Mouse (Mus musculus) thymus, adult 2 months (tissue): ENCODE measurements around the gene Psmd13. TPM values are rescaled to one million over a fixed set of nuclear protein-coding genes. Genes with fewer than 3 reads are reported as not detected.
"Not testable (repeated sequence)": the region's sequence is repeated elsewhere in the genome, so short reads cannot be mapped to it uniquely, and the experiment has no call there.

Experiments used
- DNase-seq: peaks from one replicate; pipeline ENCODE4 v3.0.0; 2021
- H3K27ac ChIP-seq: fragments of 200-500 bp; 2 replicates; pipeline ENCODE4 v1.5.1; 2012; ENCODE audit warnings: low read length, control low read depth; ENCODE audit not compliant: control insufficient read depth, insufficient read depth
- H3K27me3 ChIP-seq: fragments of 200-500 bp; 2 replicates; pipeline ENCODE4 v1.6.1; 2012; ENCODE audit warnings: mild to moderate bottlenecking, low read length, moderate library complexity, mixed read lengths; ENCODE audit not compliant: control insufficient read depth, insufficient read depth
- H3K36me3 ChIP-seq: fragments of 200-500 bp; 2 replicates; pipeline ENCODE4 v1.6.1; 2012; ENCODE audit warnings: mild to moderate bottlenecking, low read length, moderate library complexity; ENCODE audit not compliant: control insufficient read depth, insufficient read depth
- H3K4me1 ChIP-seq: fragments of 200-500 bp; replicated peaks from 2 replicates; pipeline ENCODE4 v1.6.1; 2012; ENCODE audit warnings: low read length; ENCODE audit not compliant: control insufficient read depth, insufficient read depth
- H3K4me3 ChIP-seq: fragments of 200-500 bp; 2 replicates; pipeline ENCODE4 v1.5.1; 2012; ENCODE audit warnings: mild to moderate bottlenecking, low read length, control low read depth, moderate library complexity; ENCODE audit not compliant: control insufficient read depth, insufficient read depth
- CTCF ChIP-seq: fragments of 200-500 bp; IDR thresholded peaks from 2 replicates; pipeline ENCODE4 v1.5.1; 2012; ENCODE audit warnings: mild to moderate bottlenecking, control low read depth, low read length, moderate library complexity, borderline replicate concordance; ENCODE audit not compliant: control insufficient read depth, poor library complexity, insufficient read depth; ENCODE audit errors: extremely low read depth
- POLR2A ChIP-seq: fragments of 200-500 bp; IDR thresholded peaks from 2 replicates; pipeline ENCODE4 v1.6.1; 2012; ENCODE audit warnings: mild to moderate bottlenecking, low read length, control low read depth, moderate library complexity; ENCODE audit not compliant: control insufficient read depth, poor library complexity, insufficient read depth; ENCODE audit errors: extremely low read depth
- WGBS: fragments of 180-500 bp; shearing (Covaris S2); methylation state at CpG from one replicate; pipeline ENCODE4 v1.1.7; 2018; 5-methylcytosine and 5-hydroxymethylcytosine counted together
- polyA plus RNA-seq: library from polyadenylated mRNA; depleted of rRNA; stranded (reverse); fragments of >200 nt; gene quantifications from 2 replicates; pipeline ENCODE4 v1.2.3, GENCODE M21; 2012

Gene Psmd13
- polyA plus RNA-seq, 1 experiment: 100 TPM

DNA sequence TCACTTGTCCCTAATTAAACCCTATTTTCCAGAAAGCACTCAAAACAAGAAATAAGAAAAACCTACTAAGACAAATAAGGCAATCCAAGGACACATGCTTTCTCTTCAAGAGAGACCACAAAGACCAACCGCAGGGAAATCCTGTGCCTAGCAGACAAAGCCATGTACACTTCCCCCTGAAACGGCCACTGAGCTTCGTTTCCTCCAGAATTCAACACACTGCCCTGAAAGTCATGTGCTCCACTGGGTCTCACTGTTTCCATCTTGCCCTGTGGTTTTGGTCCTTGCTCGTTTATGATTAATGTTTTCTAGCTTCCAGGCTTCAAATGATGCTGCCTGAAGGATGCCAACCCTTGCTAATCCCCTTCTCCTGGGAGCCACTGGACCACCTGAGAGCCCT is 7.5 kb upstream of the Psmd13 start:
- TF ChIP-seq CTCF (no peak), POLR2A (no peak)
- no peak overlapping the region for H3K27ac ChIP-seq
- H3K4me3 ChIP-seq: no peak overlapping the region

DNA sequence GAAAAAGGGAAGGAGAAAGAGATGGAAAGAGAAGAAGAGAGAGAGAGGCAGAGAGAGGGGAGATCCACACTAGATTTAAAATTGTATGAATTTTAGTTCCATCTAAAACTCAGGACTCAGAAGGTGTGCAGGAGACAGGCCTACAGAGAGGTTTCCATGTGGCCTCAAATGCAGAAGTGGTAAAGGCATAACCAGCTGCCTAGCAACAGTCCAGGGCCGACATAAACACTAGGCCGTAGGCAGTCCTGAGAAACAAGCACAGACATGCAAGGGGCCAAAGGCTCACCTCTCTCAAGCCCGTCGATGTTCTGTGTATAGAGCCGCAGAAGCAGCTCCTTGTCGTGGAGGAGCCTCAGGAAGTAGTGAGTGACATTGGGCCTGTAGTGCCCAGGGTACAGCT is 4.4 kb upstream of the Psmd13 start:
- H3K4me1 ChIP-seq: peaks cover 13% of the 10 kb centered on the region
- no peak overlapping the region for H3K4me3 ChIP-seq
- no peak for DNase-seq
- no peaks in the 10 kb centered on the region for H3K36me3 ChIP-seq
- H3K27ac ChIP-seq: no peak overlapping the region
- TF ChIP-seq POLR2A (no peak), CTCF (no peak)
- H3K27me3 ChIP-seq: no peaks in the 10 kb centered on the region
- 55% methylated on average over 6 of the region's 6 CpGs for WGBS

More for the DNA sequence above, 7.5 kb upstream of the Psmd13 start:
- Histone ChIP-seq H3K4me1 (peaks cover 7% of the 10 kb centered on the region), H3K36me3 (no peaks in the 10 kb centered on the region), H3K27me3 (no peaks in the 10 kb centered on the region)
- WGBS: 6% methylated on average over 4 of the region's 4 CpGs
- no peak for DNase-seq

DNA sequence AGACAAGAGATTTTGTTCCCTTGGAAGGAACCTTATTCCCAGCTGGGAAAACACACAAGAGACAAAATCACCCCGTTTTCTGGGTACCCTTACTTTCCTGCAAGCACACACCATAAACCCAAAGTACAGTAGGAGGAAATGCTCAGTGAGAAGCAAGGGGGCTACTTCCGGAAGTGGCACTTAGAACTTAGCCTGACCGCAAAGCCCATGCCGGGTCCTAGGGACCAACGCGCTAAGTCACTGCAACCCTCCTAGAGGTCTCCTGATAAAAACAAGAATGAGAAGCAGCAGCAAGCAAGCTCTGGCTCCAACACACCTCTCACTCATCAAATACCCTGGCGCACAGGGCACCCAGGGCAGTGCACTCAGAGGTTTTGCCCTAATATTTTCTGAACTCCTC is 2.4 kb upstream of the Psmd13 start:
- 13% methylated on average over 7 of the region's 7 CpGs for WGBS
- Histone ChIP-seq H3K27me3 (no peaks in the 10 kb centered on the region), H3K4me3 (no peak overlapping the region), H3K36me3 (no peaks in the 10 kb centered on the region), H3K4me1 (peaks cover 17% of the 10 kb centered on the region), H3K27ac (peak overlapping the region; percentile 62; the same call in 1 of the 2 replicates)
- no peak for DNase-seq
- TF ChIP-seq POLR2A (no peak), CTCF (no peak)

DNA sequence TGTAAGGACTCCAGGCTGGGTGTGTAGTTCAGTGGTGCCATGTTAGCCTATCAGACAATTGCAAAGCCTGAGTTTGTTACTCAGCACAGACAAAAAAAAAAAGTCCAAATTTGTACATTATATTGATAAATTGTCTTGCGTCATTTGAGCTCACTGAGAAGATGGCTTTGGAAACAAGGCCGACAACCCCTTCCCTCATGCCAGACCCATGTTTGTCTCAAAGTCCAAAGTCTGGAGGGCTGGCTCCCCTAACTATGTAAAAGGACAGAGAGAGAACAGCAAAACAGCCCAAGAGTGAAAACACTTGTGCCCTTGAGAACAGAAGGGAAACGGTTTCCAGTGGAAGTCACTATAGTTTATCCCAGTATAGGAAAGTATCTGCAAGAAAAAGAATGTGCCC is 1.3 kb upstream of the Psmd13 start:
- Histone ChIP-seq H3K36me3 (no peaks in the 10 kb centered on the region), H3K27me3 (no peaks in the 10 kb centered on the region), H3K27ac (no peak overlapping the region), H3K4me1 (peaks cover 17% of the 10 kb centered on the region), H3K4me3 (no peak overlapping the region)
- WGBS: 49% methylated on average over 3 of the region's 3 CpGs
- no peak for TF ChIP-seq POLR2A
- TF ChIP-seq CTCF: no peak
- DNase-seq: no peak

DNA sequence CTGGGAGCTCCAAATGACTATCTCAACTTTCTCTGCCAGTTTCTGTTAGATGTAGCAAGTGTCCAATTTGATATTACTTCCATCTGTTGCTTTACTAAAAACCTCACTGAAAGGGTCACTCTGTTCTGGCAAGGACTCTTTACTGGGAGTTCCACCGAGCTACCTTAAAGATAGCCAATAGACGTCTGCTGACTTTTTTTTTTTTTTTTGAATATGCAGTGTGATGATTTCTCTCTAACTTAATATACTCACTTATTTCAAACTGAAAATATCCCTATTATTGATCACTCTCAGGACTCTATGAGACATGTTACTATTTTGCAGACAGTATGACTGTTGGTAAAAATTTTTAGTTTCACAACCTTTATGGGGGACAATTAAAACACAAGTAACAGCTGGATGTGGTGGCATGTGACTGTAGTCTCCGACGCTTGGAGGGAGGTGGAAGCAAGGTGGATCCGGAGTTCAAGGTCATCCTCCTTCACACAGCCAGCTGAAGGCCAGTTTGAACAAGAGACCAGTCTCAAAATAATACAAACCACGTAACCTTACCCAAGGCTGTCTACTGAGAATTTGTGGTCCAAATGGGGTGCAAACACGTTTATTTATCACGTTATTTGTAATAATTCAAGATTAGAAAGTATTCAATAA is 778 bp upstream of the Psmd13 start:
- H3K4me3 ChIP-seq: no peak overlapping the region
- peaks cover 17% of the 10 kb centered on the region for H3K4me1 ChIP-seq
- DNase-seq: no peak
- no peaks in the 10 kb centered on the region for H3K27me3 ChIP-seq
- WGBS: 4% methylated on average over 8 of the region's 8 CpGs
- H3K27ac ChIP-seq: no peak overlapping the region
- peaks cover under 1% of the 10 kb centered on the region; the same call in 1 of the 2 replicates for H3K36me3 ChIP-seq
- TF ChIP-seq POLR2A (no peak), CTCF (no peak)

DNA sequence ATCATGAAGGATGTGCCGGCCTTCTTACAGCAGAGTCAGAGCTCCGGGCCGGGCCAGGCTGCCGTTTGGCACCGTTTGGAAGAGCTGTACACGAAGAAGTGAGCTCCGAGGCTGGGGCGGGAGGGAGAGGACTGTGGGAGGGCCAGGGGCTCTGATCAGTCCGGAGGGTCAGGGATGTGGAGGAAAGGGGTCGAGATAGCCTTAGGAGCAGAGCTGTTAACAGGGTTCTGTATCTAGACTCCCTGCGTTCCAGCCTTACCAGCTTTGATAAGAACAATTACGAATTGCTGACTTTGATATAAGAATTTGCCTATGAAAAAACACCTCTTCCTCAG is 668 bp downstream of the Psmd13 start:
- no peak for TF ChIP-seq POLR2A
- no peak for TF ChIP-seq CTCF
- Histone ChIP-seq H3K4me1 (peaks cover 17% of the 10 kb centered on the region), H3K27me3 (no peaks in the 10 kb centered on the region), H3K4me3 (peak overlapping the region; percentile 98), H3K36me3 (peaks cover 15% of the 10 kb centered on the region), H3K27ac (no peak overlapping the region)
- no peak for DNase-seq
- under 1% methylated on average over 12 of the region's 12 CpGs for WGBS

DNA sequence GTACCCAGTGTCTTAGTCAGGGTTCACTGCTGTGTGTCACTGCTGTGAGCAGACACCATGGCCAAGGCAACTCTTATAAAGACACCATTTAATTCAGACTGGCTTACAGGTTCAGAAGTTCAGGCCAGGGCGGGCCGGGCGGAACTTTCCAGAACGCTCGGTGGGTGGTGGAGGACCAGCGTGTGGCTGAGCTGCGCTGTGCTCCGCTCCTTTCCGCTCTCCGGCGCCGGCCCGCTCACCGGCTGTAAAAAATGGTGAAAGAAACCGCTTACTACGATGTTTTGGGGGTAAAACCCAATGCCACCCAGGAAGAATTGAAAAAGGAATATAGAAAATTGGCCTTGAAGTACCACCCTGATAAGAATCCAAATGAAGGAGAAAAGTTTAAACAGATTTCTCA is 8.9 kb downstream of the Psmd13 start:
- not testable (repeated sequence) for H3K4me3 ChIP-seq, H3K27me3 ChIP-seq, H3K4me1 ChIP-seq, DNase-seq, H3K27ac ChIP-seq
- 98% methylated on average over 16 of the region's 16 CpGs for WGBS
- H3K36me3 ChIP-seq: peaks cover 66% of the 10 kb centered on the region
